Mouse (Mus musculus) megakaryocyte, embryonic 14.5 days (primary cell): ENCODE data around the gene Msrb2. TPM values are rescaled to one million over a fixed set of nuclear protein-coding genes. Genes with fewer than 3 reads are reported as not detected.

Source experiments
- H3K27me3 ChIP-seq: replicated peaks from 2 replicates; pipeline ENCODE3; 2012; ENCODE audit warnings: inconsistent platforms
- H3K36me3 ChIP-seq: replicated peaks from 2 replicates; pipeline ENCODE3; 2012; ENCODE audit warnings: low read length, inconsistent platforms, mixed read lengths
- H3K4me1 ChIP-seq: 2 replicates; pipeline ENCODE4 v1.6.1; 2012; ENCODE audit warnings: inconsistent platforms
- H3K4me3 ChIP-seq: replicated peaks from 2 replicates; pipeline ENCODE3; 2012; ENCODE audit warnings: moderate library complexity, mild to moderate bottlenecking, inconsistent platforms
- H3K9me3 ChIP-seq: 2 replicates; pipeline ENCODE4 v1.6.1; 2012; ENCODE audit warnings: inconsistent platforms
- FLI1 ChIP-seq: IDR thresholded peaks from 2 replicates; pipeline ENCODE4 v1.6.1; 2012; ENCODE audit warnings: low read length, inconsistent platforms, mixed read lengths
- GATA1 ChIP-seq: IDR thresholded peaks from 3 replicates; pipeline ENCODE4 v1.6.1; 2012; ENCODE audit warnings: mixed read lengths, low read length, inconsistent platforms, borderline replicate concordance
- polyA plus RNA-seq: library from polyadenylated mRNA; stranded (reverse); fragments of >175 nt; gene quantifications from 2 replicates; pipeline ENCODE4 v1.2.3, GENCODE M21; 2012; ENCODE audit warnings: low replicate concordance; ENCODE audit not compliant: insufficient read depth

The Msrb2 gene
- polyA plus RNA-seq, 1 experiment: 19.6 TPM

DNA sequence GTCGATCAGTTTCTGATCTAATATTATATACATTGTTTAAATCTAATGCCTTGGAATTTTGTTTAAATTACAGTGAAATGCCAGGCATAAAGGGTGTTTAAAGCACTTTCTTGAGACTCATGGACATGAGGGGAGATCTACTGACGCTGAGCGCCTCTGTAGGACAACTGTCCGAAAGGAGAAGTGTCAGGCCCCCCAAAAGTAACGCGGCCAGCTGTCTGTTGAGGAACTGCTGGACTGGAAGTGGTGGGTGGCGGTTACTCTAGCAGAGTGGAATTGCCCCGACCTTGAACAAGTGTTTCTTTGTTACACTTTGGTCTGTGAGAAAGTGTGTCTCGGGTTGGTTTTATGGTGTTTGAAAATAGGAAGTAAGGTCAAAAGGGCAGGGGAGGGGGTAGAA lies 73.1 kb downstream of the Msrb2 start:
- H3K27me3 ChIP-seq: peaks cover 79% of the 10 kb centered on the region
- no peak for TF ChIP-seq GATA1
- TF ChIP-seq FLI1: no peak
- H3K36me3 ChIP-seq: no peaks in the 10 kb centered on the region
- H3K4me1 ChIP-seq: peaks cover 18% of the 10 kb centered on the region
- H3K9me3 ChIP-seq: no peaks in the 10 kb centered on the region; the same call in 1 of the 2 replicates
- no peak overlapping the region for H3K4me3 ChIP-seq

Other genes starting within 250 kb of the Msrb2 start
- not detected in 2 replicates for gene Armc3, start 172.1 kb upstream of the Msrb2 start, polyA plus RNA-seq
- not detected in 2 replicates for gene Ptf1a, start 74.2 kb downstream of the Msrb2 start, polyA plus RNA-seq
- not detected in 2 replicates for gene 4921504E06Rik, start 182.5 kb downstream of the Msrb2 start, polyA plus RNA-seq